Mouse (Mus musculus) activated CD4-positive, CD25-positive, alpha-beta regulatory T cell (primary cell): ENCODE measurements around the gene Nucks1. TPM values are rescaled to one million over a fixed set of nuclear protein-coding genes. Genes with fewer than 3 reads are reported as not detected.

Experiments
- polyA plus RNA-seq, 2 experiments: library from polyadenylated mRNA; unstranded; fragments of 100-300 nt; shearing (Covaris generic); gene quantifications; one replicate each; pipeline ENCODE4 v1.2.1; 2017

The Nucks1 gene
- polyA plus RNA-seq = 10 to 100 TPM; 47.8 to 48.9 TPM

DNA sequence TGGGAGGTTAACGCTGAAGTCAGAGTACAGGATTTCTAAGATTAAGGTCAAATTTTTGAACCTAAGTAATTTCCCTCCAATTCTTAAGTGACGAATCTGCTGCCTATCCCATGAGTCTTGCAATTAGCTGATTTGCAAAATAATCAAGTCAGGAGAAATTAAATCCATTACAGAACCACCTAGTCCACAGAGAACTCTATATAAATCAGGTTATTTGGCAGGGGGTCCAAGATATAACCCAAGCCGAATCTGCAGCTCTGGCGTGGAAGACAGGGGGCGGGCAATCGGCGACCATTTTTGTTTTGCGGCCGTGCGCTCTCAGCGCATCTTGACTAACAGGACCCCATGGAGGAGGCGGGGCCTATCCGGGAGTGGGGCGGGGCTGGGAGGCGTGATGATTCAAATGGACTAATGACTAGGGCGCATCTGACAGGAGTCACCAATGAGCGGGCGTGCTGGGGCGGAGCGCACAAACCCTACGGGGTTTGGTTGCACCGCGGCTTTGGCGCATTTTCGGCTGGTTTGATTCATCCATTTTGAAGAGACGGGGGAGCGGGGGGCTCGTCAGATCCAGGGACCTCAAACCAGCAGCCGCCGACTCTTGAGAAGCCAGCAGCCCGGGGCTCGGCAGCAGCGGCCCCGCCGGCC, at the start of gene Nucks1:
Gene Nucks1, plus strand, starts transcription at position 534 of the 648 bp plus-strand sequence.

GRCm38 (mm10) chr1:131867093-131867945, 43.0 kb upstream of the Nucks1 start, which contains the start of gene Rab29:
Gene Rab29, plus strand, starts transcription at chr1:131867224.

GRCm38 (mm10) chr1:131962606-131963084, 52.3 kb downstream of the Nucks1 start, which contains the start of gene Slc45a3:
Gene Slc45a3, plus strand, starts transcription at chr1:131962967.

Other genes starting within 250 kb of the Nucks1 start
- gene Rab7b, start 221.8 kb upstream of the Nucks1 start, polyA plus RNA-seq = under 1 TPM; 0.44 to 0.74 TPM
- gene Slc26a9, start 166.5 kb upstream of the Nucks1 start, polyA plus RNA-seq = under 1 TPM in 1 of 2 experiments, not detected in 1; 0.39 TPM
- gene Pm20d1, start 113.2 kb upstream of the Nucks1 start, polyA plus RNA-seq = under 1 TPM in 1 of 2 experiments, not detected in 1; 0.61 TPM
- gene Slc41a1, start 83.0 kb upstream of the Nucks1 start, polyA plus RNA-seq = 10 to 100 TPM; 19.9 to 27.6 TPM
- gene Rab29, start 43.3 kb upstream of the Nucks1 start, polyA plus RNA-seq = 10 to 100 TPM; 51.4 to 55.4 TPM
- gene Slc45a3, start 52.4 kb downstream of the Nucks1 start, polyA plus RNA-seq = 1 to 10 TPM; 1.1 to 1.4 TPM
- 10 to 100 TPM; 84.0 to 94.1 TPM for gene Elk4, start 97.1 kb downstream of the Nucks1 start, polyA plus RNA-seq
- gene Mfsd4a, start 157.5 kb downstream of the Nucks1 start, polyA plus RNA-seq = 10 to 100 TPM; 81.3 to 88.4 TPM
- gene Cdk18, start 229.2 kb downstream of the Nucks1 start, polyA plus RNA-seq = not detected